Mouse (Mus musculus) embryo, embryonic 9.5 days (tissue): ENCODE measurements around the gene Adamtsl4.

ENCODE experiments used
- DNase-seq: peaks from one replicate; pipeline ENCODE4 v3.0.0-alpha.2; 2017; ENCODE audit errors: extremely low spot score

Gene Adamtsl4

GRCm38 (mm10) chr3:95687524-95688421 lies at the start of gene Adamtsl4:
TSS of gene Adamtsl4 (minus strand) at chr3:95687917.
- DNase-seq: peak; percentile 65

- DNase-seq: no peak
Measured at GRCm38 (mm10) chr3:95735071-95735670, 47.5 kb upstream of the Adamtsl4 start.

- DNase-seq: no peak
Measured at GRCm38 (mm10) chr3:95734092-95734702, 46.5 kb upstream of the Adamtsl4 start.

DNA sequence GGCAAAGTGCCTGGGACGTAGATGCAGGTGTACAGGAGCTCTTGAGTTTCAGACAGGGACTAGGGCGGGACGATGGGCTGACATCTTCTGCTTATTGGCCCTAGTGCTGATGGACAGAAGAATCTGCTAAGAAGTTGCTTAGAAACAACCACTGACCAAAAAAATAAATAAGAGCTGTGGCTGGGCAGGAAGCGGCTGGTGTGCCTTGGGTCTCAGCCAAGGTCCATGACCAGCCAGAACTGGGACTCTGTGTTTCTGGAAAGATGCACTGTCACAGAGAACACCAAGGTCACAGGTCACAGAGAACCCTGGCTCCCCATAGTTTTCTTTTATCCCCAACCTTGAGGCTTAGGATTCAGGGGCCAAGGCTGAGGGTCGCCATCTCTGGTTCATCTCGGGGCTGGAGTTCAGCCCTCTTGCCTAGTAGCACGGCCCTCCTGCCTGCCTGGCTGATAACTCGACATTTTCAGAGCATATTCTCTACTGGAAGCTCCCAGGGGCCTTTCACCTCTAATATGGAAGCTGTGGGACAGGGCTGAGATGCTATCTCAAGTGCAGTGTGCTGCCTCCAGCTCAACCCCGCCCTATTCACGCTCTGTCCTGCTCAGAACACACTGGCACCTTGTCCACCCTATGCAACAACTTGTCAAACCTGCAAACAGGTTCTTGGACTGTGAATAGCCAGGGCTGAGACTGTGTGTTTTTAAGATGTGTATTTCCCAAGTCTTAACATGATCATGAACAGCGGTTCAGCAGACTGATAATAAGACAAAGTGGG lies 45.2 kb upstream of the Adamtsl4 start:
- no peak for DNase-seq

DNA sequence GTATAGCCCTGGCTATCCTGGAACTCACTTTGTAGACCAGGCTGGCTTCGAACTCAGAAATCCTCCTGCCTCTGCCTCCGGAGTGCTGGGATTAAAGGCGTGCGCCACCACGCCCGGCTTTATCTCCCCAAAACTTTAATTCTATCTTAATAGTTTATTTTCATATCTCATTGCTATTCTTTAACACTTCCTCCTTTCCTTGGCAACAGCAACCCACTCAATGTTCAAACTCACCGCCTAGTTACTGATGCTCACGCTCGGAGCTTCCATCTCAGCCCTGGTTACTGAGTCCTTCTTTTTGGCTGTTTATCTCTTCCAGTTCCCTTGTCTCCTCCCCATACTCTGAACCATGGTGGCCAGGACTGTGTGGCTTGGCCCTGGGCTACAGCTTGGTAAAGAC lies 44.6 kb upstream of the Adamtsl4 start:
- no peak for DNase-seq

DNA sequence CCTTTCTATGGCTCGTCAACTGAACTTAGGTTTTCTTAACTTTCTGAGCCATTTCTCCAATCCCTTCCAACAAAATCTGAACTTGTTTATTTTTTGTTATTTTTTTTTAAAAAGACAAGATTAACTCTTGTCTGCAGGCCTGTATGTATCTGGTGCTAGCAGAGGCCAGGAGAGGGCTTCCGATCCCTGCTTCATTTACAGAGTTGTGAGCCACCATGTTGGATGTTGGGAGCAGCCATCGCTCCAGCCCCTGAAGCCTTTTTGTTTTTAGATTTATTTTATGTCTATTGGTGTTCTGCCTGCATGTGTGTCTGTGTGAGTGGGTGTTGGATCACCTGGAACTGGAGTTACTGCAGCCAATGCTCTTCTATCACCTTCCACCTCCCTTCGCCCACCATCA lies 44.1 kb upstream of the Adamtsl4 start:
- DNase-seq: no peak

- peak; percentile 37 for DNase-seq
Measured at GRCm38 (mm10) chr3:95730431-95730830, 42.7 kb upstream of the Adamtsl4 start.

- no peak for DNase-seq
Measured at GRCm38 (mm10) chr3:95728906-95729305, 41.2 kb upstream of the Adamtsl4 start.

GRCm38 (mm10) chr3:95726696-95727358 lies 39.1 kb upstream of the Adamtsl4 start:
- no peak for DNase-seq

- DNase-seq: no peak
Measured at GRCm38 (mm10) chr3:95725863-95726262, 38.1 kb upstream of the Adamtsl4 start.

GRCm38 (mm10) chr3:95722386-95722785 lies 34.7 kb upstream of the Adamtsl4 start:
- no peak for DNase-seq

DNA sequence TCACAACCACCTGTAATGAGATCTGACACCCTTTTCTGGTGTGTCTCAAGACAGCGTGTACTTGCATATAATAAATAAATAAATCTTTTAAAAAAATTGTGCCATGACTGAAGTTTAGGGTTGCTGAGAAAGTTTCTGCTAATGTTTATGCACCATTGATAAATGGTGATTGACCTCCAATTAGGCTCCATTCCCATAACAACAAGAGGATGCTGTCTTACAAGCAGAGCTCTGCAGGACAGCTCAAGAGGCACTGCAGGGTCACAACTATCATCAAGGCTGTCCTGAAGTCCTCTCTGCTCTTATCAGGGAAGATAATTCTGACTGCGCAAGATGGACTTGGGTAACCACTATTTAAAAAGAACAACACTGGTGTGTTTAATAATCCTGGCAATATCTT lies 30.4 kb upstream of the Adamtsl4 start:
- no peak for DNase-seq

GRCm38 (mm10) chr3:95716075-95716474 lies 28.4 kb upstream of the Adamtsl4 start:
- no peak for DNase-seq

- DNase-seq: no peak
Measured at GRCm38 (mm10) chr3:95709967-95710366, 22.2 kb upstream of the Adamtsl4 start.

DNA sequence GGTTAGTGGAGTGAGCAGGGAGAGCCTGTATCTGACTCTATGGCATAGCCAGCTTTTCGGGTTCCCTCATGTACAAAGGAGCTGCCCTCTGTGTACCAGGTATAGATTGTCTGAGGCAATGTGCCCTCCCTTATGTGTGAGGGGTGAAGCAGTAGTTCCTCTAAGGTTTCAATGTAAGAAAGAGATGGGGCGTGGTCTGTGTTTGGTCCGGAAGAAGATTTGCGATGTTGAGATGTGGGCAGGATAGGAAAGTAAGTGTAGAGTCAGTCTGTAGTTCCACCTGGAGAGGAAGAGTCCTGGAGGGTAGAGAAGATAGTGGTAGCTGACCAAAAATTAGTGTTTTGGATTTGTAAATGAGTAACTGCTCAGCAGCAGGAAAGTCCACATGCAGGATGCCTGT lies 21.3 kb upstream of the Adamtsl4 start:
- no peak for DNase-seq

DNA sequence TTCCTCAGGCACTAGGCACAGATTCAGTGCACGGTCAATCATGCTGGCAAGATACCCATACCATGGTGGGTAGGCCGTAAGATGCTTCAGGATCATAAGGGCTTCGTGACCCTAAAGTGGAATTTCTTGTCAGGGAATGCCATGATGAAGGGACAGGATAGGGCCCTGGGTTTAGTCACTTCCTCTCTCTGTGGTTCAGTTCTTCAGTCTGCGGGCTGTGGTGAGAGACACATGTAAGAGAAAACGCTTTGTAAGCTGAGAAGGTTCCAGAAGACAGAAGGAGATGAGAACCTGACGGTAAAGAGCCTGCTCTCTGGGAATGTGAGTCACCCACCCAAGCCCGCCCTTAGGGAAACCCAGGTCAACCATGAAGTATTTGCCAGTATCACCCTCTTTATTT lies 19.8 kb upstream of the Adamtsl4 start:
- DNase-seq: no peak

DNA sequence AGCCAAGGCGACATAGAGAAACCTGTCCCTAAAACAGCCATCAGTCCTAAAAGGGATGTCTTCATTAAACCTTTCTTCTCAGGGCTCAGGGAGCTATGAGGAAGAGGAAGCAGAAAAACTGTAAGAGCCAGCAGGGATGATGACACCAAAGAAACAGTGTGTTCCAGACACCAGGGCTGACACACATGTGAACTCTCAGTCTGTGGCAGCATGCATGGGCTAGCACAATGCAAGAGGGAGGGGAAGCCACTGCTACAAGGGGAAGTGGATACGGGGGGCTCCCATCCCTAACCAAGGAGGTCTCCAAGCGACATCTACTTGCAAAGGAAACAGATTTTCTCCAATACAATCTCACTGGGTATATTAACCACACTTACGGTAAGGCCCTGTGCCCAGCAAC lies 18.6 kb upstream of the Adamtsl4 start:
- no peak for DNase-seq

DNA sequence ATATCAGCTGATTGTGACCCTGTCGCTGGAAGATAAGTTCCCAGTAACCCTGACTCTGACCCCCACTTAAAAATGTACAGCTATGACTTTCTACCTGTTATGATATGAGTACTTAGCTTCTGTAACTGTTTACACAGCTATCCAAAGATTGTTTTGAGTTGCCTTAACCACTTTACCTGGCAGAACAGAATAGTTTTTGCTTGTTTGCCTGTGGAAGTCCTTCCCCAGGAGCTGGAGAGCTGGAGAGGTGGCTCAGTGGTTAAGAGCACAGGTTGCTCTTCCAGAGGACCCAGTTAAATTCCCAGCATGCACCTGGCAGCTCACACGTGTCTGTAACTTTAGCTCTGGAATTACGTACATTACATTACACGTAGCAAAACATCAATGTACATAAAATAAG lies 16.9 kb upstream of the Adamtsl4 start:
- no peak for DNase-seq

GRCm38 (mm10) chr3:95703276-95703675 lies 15.6 kb upstream of the Adamtsl4 start:
- DNase-seq: no peak

GRCm38 (mm10) chr3:95701877-95702540 lies 14.3 kb upstream of the Adamtsl4 start:
- DNase-seq: peak; percentile 89

DNA sequence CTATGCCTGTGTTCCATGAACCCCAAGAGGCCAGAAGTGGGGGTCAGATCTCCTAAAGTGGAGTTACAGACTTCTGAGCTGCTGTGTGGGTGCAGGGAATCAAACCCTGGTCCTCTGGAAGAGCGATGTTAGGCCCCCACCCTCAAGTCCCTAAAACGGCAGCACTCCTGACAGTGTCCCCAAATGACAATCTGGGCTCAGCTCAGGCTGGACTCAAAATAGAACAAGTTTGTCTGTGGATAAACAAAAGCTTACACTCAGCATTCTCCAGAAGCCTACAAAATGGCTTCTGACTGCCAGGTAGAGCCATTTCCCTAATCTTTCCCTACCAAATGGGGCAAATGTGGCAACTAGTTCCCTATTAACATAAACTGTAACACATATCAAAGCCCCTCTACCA lies 13.4 kb upstream of the Adamtsl4 start:
- DNase-seq: no peak
